Mouse (Mus musculus): Measurements from ENCODE around the gene Pkn3.

- TF ChIP-seq CTCF (IDR thresholded peaks at IDR 0.05; ENCODE audit: low read depth, low read length) (no peak), POLR2A (IDR thresholded peaks at IDR 0.05; ENCODE audit: insufficient read depth, low read length) (peak; percentile 53), EP300 (IDR thresholded peaks at IDR 0.05; ENCODE audit: insufficient read depth, low read depth, low read length) (0 out of 2 replicates have a peak, but pooled peaks have one; percentile 27)
Measured at GRCm38 (mm10) chr2:30048699-30049388, 28.6 kb upstream of the Pkn3 start, which contains the start of gene Wdr34.
